Mouse (Mus musculus) lung, postnatal 25 days (tissue): ENCODE data around the gene Pigs.

Experiments
- DNase-seq: peaks from one replicate; pipeline ENCODE4 v3.0.0; 2022; ENCODE audit warnings: low spot score

Pigs gene

DNA sequence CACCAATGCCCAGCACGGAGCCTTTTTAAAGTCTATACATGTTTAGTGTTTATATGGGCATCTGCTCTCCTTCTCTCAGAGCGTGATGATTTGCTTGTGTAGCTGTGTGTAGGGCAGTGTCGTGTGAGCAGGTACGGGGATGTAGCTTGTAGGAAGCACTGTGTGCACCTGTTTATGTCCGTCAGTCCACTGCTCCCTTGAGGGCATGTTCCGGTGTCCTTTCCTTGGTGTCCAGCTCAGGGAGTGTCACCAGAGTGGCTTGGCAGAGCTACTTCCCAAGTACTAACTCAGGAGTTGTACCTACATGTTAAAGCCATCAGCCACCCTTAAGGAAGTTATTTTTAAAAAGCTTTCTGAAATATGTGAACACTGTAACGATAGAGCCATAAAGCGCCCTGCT lies 8.8 kb downstream of the Pigs start:
- no peak for DNase-seq

GRCm38 (mm10) chr11:78341702-78342101 lies 13.5 kb downstream of the Pigs start:
- DNase-seq, result no peak

DNA sequence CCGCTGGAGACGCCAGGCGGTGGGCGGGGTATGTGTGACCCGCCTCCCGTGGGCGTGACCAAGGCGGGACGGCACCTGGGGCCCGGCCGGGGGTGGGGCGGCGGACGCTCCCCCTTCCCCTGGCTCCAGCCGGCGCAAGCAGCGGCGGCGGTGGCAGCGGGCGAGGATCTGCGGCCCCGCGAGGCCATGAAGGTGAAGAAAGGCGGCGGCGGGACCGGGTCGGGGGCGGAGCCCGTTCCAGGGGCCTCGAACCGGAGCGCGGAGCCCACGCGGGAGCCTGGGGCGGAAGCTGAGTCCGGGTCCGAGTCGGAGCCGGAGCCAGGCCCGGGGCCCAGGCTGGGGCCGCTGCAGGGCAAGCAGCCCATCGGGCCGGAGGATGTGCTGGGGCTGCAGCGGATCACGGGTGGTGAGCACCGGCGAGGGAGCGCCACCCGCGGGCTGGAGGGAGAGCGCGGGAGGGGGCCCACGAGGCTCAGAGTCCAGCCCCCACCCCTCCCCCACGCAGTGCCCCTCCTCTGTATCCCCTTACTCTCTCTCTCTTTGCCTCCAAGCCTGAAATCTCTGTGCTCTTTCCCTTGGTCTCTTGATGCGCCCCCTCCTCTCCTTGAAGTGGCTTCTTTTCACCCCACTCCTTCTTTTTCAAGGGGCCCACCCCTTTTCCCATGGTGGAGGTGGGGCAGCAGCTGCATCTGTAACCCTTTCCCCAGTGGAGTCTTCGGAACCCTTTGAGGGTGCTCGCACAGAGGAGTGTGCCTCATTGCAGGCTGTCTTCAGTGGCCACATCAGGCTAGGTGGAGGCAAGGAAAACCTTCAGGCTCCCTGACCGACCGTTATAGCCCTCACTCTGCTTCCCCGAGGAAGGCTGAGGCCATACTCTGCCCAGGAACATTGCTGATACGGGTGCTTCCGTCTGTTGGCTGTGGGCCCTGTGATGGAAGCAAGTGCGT lies 15.4 kb downstream of the Pigs start, which contains the start of gene Unc119:
Gene Unc119, plus strand, starts transcription at position 102 of the 947 bp plus-strand sequence.
- peak; percentile 81 for DNase-seq

GRCm38 (mm10) chr11:78344328-78344889 lies 16.2 kb downstream of the Pigs start:
- no peak for DNase-seq

DNA sequence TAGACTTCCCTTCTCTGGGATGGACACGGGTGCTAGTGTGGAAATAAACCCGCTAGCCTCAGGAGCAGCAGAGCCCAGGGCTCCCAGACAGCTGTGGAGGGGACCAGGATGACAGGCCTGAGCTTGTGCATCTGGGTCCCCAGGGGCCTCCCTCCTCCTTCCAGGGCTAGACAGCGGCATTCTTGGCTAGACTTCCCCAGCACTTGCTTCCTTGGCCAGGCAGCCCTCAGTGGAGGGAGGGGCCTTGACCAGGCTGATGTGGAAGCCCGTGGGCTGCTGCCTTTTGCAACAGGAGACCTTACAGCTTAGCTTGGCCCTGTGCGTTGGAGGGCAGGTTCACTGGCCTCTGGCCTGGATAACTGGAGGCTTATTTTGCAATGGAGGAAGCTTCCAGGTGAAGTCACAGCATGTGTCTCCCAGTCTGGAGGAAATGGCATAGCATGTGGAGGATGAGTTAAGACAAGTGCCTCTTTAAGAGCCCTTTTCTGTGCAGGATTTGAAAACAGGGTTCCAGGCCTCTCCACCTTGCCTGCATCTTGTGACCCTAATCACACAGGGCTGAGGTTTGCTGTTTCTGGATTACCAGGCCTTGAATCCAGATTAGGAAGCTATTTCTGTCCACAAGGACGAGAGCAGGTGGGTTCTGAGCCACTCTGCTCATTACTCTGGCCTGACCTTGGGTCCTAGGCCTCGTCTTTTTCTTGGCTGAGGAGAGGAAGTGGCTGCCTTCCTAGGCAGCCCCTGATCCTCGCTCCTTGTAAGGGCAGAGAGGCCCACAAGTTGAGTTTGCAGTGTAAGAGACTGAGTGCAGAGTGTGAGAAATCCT lies 16.9 kb downstream of the Pigs start:
- peak; percentile 66 for DNase-seq

GRCm38 (mm10) chr11:78345801-78346200 lies 17.6 kb downstream of the Pigs start:
- peak; percentile 63 for DNase-seq

GRCm38 (mm10) chr11:78346326-78347069 lies 18.3 kb downstream of the Pigs start:
- no peak for DNase-seq

GRCm38 (mm10) chr11:78347070-78347754 lies 19.0 kb downstream of the Pigs start:
- DNase-seq, result peak; percentile 74

- DNase-seq, result peak; percentile 83
Observed at GRCm38 (mm10) chr11:78347908-78348307, 19.7 kb downstream of the Pigs start.

- no peak for DNase-seq
Observed at GRCm38 (mm10) chr11:78348474-78348873, 20.3 kb downstream of the Pigs start.

DNA sequence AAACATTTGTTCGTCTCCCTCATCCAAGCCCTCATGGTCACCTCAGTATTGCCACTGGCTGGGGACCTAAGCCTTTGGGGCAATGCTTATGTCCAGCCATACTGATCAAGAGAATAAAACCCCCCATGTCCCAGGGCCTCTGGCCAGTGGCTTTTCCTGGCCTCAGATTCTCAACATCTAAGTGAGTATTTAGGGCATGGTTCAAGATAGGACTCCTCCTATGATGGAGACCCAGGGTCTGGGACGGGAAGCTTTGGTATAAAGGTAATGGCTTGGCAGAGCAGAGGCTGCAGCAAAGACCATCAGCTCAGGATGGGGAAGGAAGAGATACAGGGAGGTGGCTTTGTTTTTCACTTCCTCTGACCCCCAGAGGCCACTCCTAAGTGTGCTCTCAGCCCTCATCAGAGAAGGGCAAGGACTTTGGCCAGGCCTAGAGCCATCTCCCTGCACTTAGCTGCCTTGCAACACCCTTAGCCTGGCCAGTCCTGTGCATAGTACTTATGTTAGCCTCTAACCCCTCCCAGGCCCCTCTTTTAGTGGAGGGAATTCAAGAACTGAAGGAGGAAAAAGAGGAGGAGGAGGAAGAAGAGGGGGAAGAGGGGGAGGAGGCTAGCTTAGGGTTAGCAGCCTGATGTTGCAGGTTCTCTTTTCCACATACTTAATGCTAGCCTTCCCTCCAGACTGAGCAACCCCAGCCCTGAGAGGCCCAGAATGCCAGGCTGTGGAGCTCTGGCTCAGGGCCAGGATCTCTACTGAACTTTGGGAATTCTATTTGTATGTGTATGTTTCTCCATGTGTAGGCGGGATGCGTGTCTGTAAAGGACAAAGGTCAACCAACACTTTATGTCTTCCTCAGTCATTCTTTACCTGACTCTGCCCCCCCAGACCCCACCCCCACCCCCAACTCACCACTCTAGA lies 21.5 kb downstream of the Pigs start:
- DNase-seq, result no peak

DNA sequence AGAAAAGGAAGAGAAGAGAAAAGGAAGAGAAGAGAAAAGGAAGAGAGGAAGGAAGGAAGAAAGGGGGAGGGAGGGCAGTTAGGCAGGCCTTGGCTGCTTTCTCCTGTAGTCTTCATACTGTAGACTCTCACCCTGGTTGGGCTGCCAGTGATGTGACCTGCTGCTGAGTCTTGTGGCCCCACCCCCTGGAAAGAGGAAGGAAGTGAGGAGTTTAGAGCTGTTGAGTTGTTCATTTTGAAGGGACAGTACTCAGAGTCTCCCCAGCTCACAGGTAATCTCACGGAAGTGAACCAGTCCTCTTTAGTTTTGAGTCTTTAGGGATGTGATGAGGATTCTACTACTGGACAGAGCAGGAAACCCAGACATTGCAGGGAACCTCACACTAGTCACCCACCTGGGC lies 24.9 kb downstream of the Pigs start:
- DNase-seq, result peak; percentile 44

- DNase-seq, result no peak
Observed at GRCm38 (mm10) chr11:78354905-78355304, 26.7 kb downstream of the Pigs start.

DNA sequence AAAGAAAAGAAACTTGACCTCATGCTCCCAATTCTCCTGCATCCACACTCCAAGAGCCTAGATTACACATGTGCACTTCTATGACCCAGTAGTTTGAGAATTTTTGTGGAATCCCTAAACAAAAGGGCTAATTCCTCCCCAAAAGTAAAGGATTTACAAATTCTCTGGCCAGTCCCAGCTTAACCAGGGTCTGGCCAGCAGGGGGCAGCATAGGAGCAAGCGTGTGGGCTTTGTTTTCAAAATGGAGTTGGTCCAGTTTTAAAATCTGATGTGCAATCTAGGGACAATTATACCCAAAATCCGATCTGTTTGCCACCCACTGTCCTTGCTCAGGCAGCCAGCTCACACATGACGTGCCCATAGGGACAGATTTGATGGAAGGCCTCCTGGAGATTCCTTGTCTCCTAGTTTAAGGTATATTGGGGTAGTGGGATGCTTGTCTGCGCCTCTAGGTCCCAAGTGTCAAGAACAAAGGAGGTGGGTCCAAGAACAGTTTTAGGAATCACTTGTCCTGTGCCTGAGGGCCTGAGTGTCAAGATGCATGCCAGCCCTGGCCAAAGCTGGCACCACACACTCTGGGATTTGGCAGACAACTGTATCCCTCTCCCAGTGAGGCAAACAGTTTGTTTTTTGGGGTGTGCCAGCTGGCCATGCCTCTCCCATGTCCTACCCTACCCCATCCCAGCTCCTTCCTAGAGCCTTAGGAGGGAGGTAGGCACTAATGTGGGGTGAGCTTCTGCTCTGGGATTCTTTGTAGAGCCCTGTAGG lies 27.4 kb downstream of the Pigs start:
- peak; percentile 59 for DNase-seq

- DNase-seq, result no peak
Observed at GRCm38 (mm10) chr11:78358330-78359007, 30.3 kb downstream of the Pigs start.

DNA sequence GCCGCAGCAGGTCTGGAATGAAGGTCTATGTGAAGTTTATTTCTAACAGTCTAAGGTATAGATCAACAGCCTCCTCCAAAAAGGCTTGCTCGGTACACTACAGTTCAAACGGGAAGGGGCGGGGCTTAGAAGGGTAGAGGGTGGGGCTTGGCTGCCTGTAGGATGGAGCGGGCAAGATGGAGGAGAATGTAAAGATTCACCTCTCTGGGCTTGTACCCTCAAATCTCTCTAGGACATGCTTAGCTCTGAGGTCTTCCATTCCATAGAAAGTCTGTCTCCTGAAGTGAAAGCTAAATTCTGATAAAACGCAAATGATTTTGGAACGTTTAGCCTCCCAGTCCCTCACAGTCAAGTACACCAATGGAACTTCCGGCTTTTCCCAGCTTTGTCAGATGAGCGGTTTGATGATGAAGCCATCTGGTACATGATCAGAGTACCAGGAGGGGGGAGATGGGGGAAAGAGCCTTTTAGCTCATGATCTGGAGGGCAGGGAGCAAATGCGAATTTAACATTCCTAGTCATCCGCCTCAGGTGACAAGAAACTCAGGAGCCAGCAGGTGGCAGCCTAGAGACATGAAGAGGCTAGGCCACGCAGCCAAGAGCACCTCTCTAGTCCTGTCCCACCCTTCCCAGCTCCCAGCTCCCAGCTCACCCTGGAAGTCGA lies 32.0 kb downstream of the Pigs start:
- DNase-seq, result peak; percentile 81

- no peak for DNase-seq
Observed at GRCm38 (mm10) chr11:78360789-78361131, 32.5 kb downstream of the Pigs start.

- DNase-seq, result no peak
Observed at GRCm38 (mm10) chr11:78363309-78364007, 35.2 kb downstream of the Pigs start.
